Mouse (Mus musculus) retina, adult 2 months (tissue): ENCODE measurements around the gene Klhl20.
A peak's percentile ranks its signal among the peaks of the same experiment; 100 is the strongest.

Experiments used
- DNase-seq: peaks from one replicate; pipeline ENCODE4 v3.0.0-alpha.2; 2012; ENCODE audit warnings: low read depth, low spot score

Klhl20 gene

DNA sequence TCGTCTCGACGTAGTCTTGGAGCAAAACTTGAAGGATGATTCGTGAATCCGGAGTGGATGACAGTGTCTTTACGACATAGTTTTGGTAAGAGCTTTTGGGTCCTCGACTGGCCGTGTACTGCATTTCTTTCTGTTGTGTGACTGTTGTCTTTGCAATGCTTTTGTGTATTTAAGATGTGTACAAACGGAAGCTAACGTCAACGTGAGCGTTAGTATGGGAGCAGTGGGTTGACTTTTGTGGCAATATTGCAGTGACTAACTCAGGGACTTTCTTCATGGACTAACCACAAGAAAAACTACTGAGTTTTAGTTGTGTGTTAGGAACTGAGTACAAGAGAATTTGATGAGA is 60.1 kb downstream of the Klhl20 start:
- DNase-seq, result no peak

DNA sequence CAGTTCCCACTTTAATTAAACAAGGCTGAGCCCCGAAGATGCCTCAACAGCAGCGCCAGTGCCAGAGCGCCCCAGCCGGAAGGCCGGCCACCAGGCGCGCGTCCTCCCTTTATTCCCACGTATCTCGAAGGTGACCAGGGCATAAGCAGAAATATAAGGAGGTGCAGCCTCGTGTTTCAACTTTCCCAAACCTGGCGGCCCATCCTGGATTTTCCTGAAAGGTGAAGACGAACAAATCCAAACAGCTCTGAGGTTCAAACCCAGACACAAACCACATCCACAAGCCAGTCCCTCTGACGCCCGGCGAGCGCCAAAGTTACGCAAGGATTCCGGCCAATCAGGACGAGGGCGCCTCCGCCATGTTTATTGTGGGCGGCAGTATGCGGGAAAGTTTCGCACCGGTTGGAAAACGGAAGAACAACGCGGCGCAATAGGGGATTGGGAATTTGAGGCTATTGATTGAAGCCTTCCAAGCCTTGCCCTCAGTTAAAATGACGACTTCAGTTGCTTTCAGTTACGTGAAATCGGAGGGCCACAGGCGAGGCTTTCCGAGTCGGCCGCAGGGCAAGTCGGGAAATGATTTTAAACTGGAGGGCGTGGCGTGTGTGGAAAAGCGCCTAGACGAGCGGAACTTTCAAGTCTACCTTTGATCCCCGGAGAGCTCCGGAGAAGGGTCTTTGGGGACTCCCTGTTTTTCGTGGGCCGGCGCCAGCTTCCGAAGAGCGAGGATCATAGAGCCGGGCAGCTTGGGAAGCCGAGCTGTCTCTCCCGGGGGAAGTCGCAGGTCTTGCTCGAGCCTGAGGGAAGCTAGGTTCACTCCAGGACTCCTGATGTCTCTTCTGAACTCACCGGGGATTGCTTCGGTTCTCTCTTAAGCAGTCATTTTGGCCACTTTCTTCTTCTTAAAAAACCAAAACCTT is 60.7 kb downstream of the Klhl20 start, which contains the start of the genes Dars2 and Cenpl:
TSS of gene Dars2 (minus strand) at position 307 of the 920 bp plus-strand sequence.
TSS of gene Cenpl (plus strand) at position 362 of the 920 bp plus-strand sequence.
- peak; percentile 93 for DNase-seq

GRCm38 (mm10) chr1:161063351-161063750 is 68.0 kb downstream of the Klhl20 start:
- DNase-seq, result no peak

GRCm38 (mm10) chr1:161057164-161057563 is 74.1 kb downstream of the Klhl20 start:
- DNase-seq, result no peak

- DNase-seq, result no peak
Observed at GRCm38 (mm10) chr1:161046972-161047371, 84.3 kb downstream of the Klhl20 start.

GRCm38 (mm10) chr1:161041261-161042020 is 89.9 kb downstream of the Klhl20 start:
- no peak for DNase-seq

- DNase-seq, result no peak
Observed at GRCm38 (mm10) chr1:161040855-161041254, 90.5 kb downstream of the Klhl20 start.

DNA sequence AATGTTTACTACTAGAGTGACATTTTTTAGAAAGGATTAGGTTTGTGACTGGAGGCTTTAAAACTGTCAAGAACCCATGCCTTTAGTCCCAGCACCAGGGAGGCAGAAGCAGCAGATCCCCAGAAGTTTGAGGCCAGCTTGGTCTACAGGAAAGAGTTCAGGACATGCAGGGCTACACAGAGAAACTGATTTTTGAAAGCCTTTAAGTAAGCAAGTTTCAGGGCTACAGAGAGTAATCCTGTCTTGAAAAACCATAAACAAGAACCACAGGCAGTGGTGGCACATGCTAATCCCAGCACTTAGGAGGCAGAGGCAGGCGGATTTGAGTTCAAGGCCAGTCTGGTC is 90.9 kb downstream of the Klhl20 start:
- DNase-seq, result no peak

DNA sequence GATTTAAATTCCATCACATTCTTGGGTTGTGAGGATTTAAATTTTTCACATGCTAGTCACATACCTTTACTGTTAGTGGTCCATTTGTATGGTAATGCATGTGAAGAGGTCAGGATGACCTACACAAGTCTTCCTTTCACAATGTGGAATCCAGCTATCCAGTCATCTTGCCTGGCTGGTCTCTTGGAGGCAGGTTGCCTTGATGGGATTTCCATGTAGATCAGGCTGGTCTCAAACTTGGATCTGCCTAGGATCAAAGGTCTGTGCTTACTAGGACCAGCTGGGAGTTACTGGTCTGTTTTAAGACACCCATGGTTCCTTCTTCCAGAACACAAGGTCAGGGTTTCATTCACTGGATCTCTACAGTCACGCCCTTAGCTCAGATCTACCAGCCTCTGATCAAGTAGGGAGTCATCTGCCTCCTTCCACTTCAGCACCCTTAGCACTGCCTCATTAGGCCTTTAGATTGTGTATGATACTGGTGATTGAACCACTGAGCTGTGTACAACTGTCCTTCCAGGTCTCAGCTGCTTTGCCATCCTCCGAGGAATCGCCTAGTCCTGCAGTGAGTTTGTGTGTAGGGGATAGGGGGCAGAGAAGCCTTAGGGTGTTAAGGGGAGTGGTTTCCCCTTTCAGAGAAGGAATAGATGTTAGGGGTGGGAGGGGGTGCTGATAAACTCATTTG is 91.4 kb downstream of the Klhl20 start:
- no peak for DNase-seq

GRCm38 (mm10) chr1:161038968-161039721 is 92.2 kb downstream of the Klhl20 start:
- DNase-seq, result no peak
